Mouse (Mus musculus): Measurements from ENCODE around the gene Mthfd1l.

Mthfd1l gene
- long read RNA-seq, experiment 1, partial matches to known transcripts, result 0 of 4 reads
- long read RNA-seq, experiment 1, other reads (novel, unspliced or antisense), result 2 of 4 reads
- long read RNA-seq, experiment 2, partial matches to known transcripts, result 2 of 3 reads
- long read RNA-seq, experiment 2, other reads (novel, unspliced or antisense), result 1 of 3 reads

- intact Hi-C loops (cut with DNase I), result no loop called here
These were observed at the start of gene Mthfd1l for GRCm38 (mm10) chr10:3972981-3973588. Mthfd1l (plus strand) TSS chr10:3973118.

- intact Hi-C loops (cut with DNase I), result no loop called here
These were observed 44.8 kb upstream of the Mthfd1l start for GRCm38 (mm10) chr10:3928008-3928545.

GRCm38 (mm10) chr10:3931831-3932230 is 41.1 kb upstream of the Mthfd1l start:
- intact Hi-C loops (cut with DNase I), result no loop called here

GRCm38 (mm10) chr10:3933311-3933940 is 39.5 kb upstream of the Mthfd1l start:
- intact Hi-C loops (cut with DNase I), result no loop called here

- intact Hi-C loops (cut with DNase I), result no loop called here
These were observed 36.1 kb upstream of the Mthfd1l start for GRCm38 (mm10) chr10:3936864-3937263.

GRCm38 (mm10) chr10:3939895-3940595 is 32.9 kb upstream of the Mthfd1l start:
- intact Hi-C loops (cut with DNase I), result loop anchor here (5.0 kb wide), 3 partner anchors 133 to 608 kb away; partner anchors contain the start of gene Plekhg1

GRCm38 (mm10) chr10:3940596-3940975 is 32.3 kb upstream of the Mthfd1l start:
- intact Hi-C loops (cut with DNase I), result loop anchor here (5.0 kb wide), 3 partner anchors 133 to 608 kb away; partner anchors contain the start of gene Plekhg1

GRCm38 (mm10) chr10:3941054-3941757 is 31.7 kb upstream of the Mthfd1l start:
- intact Hi-C loops (cut with DNase I), result loop anchor here (5.0 kb wide), 3 partner anchors 134 to 609 kb away; partner anchors contain the start of gene Plekhg1

- intact Hi-C loops (cut with DNase I), result loop anchor here (5.0 kb wide), 3 partner anchors 135 to 610 kb away; partner anchors contain the start of gene Plekhg1
These were observed 30.6 kb upstream of the Mthfd1l start for GRCm38 (mm10) chr10:3942289-3942688.

GRCm38 (mm10) chr10:3943492-3944395 is 29.2 kb upstream of the Mthfd1l start:
- intact Hi-C loops (cut with DNase I), result loop anchor here (2.0 to 5.0 kb wide), 5 partner anchors 136 to 611 kb away; partner anchors contain the start of gene Plekhg1

- intact Hi-C loops (cut with DNase I), result no loop called here
These were observed 26.0 kb upstream of the Mthfd1l start for GRCm38 (mm10) chr10:3946871-3947270.

- intact Hi-C loops (cut with DNase I), result no loop called here
These were observed 25.6 kb upstream of the Mthfd1l start for GRCm38 (mm10) chr10:3947346-3947745.

- intact Hi-C loops (cut with DNase I), result no loop called here
These were observed 23.6 kb upstream of the Mthfd1l start for GRCm38 (mm10) chr10:3949306-3949705.

GRCm38 (mm10) chr10:3956471-3956870 is 16.4 kb upstream of the Mthfd1l start:
- intact Hi-C loops (cut with DNase I), result no loop called here

- intact Hi-C loops (cut with DNase I), result no loop called here
These were observed 14.3 kb upstream of the Mthfd1l start for GRCm38 (mm10) chr10:3958591-3958990.

- intact Hi-C loops (cut with DNase I), result no loop called here
These were observed 3.9 kb upstream of the Mthfd1l start for GRCm38 (mm10) chr10:3969026-3969425.

- intact Hi-C loops (cut with DNase I), result no loop called here
These were observed 681 bp upstream of the Mthfd1l start for GRCm38 (mm10) chr10:3972237-3972636.

- intact Hi-C loops (cut with DNase I), result no loop called here
These were observed 712 bp downstream of the Mthfd1l start for GRCm38 (mm10) chr10:3973589-3974070.

GRCm38 (mm10) chr10:3974380-3974779 is 1.5 kb downstream of the Mthfd1l start:
- intact Hi-C loops (cut with DNase I), result no loop called here
